Mouse (Mus musculus): Measurements from ENCODE around the gene Jam2. TPM values are rescaled to one million over a fixed set of nuclear protein-coding genes. Genes with fewer than 3 reads are reported as not detected.

Jam2 gene
- polyA plus RNA-seq, 1 experiment from 2014 or later, result 14.3 TPM

DNA sequence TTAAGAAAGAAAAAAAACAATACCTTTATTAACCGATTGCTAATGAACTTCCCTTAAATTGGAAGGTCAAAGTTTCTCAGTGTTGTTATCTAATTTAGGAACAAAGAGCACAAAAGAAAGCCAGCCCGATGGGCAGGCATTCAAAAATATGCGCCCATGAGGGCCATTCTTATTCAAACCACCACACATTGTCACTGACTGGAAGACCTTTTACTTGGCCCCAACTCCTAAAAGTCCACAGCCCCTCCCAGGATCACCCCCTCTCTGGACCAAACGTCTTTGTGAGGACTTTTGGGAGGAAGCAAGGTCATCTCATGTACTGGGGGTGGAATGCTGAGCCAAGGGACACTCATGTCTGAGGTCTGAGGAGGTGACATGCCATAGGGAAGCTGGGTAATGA lies 4.7 kb upstream of the Jam2 start:
- 57% methylated on average over 4 of the region's 4 CpGs for WGBS
- ATAC-seq (replicated peaks; ENCODE audit: insufficient number of reproducible peaks, low FRiP score, low TSS enrichment, low read depth), result no peak

DNA sequence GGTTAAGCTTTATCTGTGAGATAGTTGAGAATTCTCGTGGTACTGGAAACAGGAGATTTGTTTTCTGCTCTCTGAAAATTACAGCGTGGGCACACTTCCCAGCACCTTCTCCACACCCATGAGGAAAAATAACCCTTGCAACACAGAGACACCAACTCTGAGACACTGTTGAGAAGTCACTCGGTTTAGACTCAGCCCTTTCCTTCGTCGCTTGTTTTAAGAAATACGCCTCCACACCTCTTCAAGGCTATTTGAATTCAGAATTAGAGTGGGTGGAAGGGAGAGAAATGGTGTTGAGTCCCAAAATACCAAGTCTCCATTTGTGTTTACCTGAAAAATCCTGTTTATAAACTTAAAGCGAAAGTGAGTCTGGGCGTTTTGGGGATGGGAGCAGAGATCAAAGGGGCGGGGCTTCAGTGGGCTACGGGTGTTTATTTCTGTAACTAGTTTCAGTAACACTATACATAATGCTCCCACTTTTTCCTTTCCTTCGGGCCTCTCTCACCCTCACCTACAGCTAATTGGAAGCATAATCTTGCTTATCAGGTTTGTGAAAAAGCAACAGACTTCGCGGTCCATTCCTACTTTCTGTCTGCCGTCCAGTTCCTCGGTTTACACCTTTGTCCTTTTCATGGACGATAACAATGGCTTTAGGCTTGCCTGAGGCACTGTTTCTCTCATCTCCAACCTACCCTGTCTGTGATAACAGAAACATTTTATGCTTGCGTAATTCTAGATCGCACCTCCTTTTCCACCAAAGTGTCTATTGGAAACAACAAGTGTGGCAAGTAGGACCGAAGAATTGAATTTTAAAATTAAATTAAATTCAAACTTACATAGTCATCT lies 4.1 kb upstream of the Jam2 start:
- WGBS, result 87% methylated on average over 19 of the region's 19 CpGs
- Histone ChIP-seq H3K36me3 (replicated peaks; ENCODE audit: control insufficient read depth, insufficient read depth, low read depth, low read length) (no peaks in the 10 kb centered on the region), H3K27me3 (ENCODE audit: control insufficient read depth, insufficient read depth, low read length) (no peaks in the 10 kb centered on the region), H3K9ac (replicated peaks; ENCODE audit: low read length) (no peak overlapping the region), H3K4me2 (ENCODE audit: low read depth, low read length) (no peak overlapping the region), H3K4me1 (ENCODE audit: control insufficient read depth, insufficient read depth, low read length) (no peaks in the 10 kb centered on the region), H3K27ac (replicated peaks; ENCODE audit: low read depth, low read length) (no peak overlapping the region), H3K9me3 (replicated peaks; ENCODE audit: control insufficient read depth, low read length) (no peaks in the 10 kb centered on the region), H3K4me3 (ENCODE audit: low read depth, low read length) (no peak overlapping the region)
- ATAC-seq (replicated peaks; ENCODE audit: insufficient number of reproducible peaks, low FRiP score, low TSS enrichment, low read depth) (no peak), DNase-seq (ENCODE audit: low spot score) (no peak)

More for the DNA sequence above, 4.7 kb upstream of the Jam2 start:
- Histone ChIP-seq H3K36me3 (replicated peaks; ENCODE audit: control insufficient read depth, insufficient read depth, low read depth, low read length) (no peaks in the 10 kb centered on the region), H3K4me3 (ENCODE audit: low read depth, low read length) (no peak overlapping the region), H3K4me1 (ENCODE audit: control insufficient read depth, insufficient read depth, low read length) (no peaks in the 10 kb centered on the region), H3K27me3 (ENCODE audit: control insufficient read depth, insufficient read depth, low read length) (no peaks in the 10 kb centered on the region), H3K9me3 (replicated peaks; ENCODE audit: control insufficient read depth, low read length) (no peaks in the 10 kb centered on the region), H3K4me2 (ENCODE audit: low read depth, low read length) (no peak overlapping the region), H3K9ac (replicated peaks; ENCODE audit: low read length) (no peak overlapping the region), H3K27ac (replicated peaks; ENCODE audit: low read depth, low read length) (no peak overlapping the region)
- no peak for DNase-seq (ENCODE audit: low spot score)

- 85% methylated on average over 7 of the region's 7 CpGs for WGBS
- H3K4me3 ChIP-seq (ENCODE audit: low read depth, low read length), result no peak overlapping the region
- no peaks in the 10 kb centered on the region for H3K4me1 ChIP-seq (ENCODE audit: control insufficient read depth, insufficient read depth, low read length)
- no peaks in the 10 kb centered on the region for H3K36me3 ChIP-seq (replicated peaks; ENCODE audit: control insufficient read depth, insufficient read depth, low read depth, low read length)
- H3K27me3 ChIP-seq (ENCODE audit: control insufficient read depth, insufficient read depth, low read length), result no peaks in the 10 kb centered on the region
- no peak overlapping the region for H3K9ac ChIP-seq (replicated peaks; ENCODE audit: low read length)
- no peak for DNase-seq (ENCODE audit: low spot score)
- H3K9me3 ChIP-seq (replicated peaks; ENCODE audit: control insufficient read depth, low read length), result no peaks in the 10 kb centered on the region
- no peak overlapping the region for H3K4me2 ChIP-seq (ENCODE audit: low read depth, low read length)
- H3K27ac ChIP-seq (replicated peaks; ENCODE audit: low read depth, low read length), result no peak overlapping the region
- no peak for ATAC-seq (replicated peaks; ENCODE audit: insufficient number of reproducible peaks, low FRiP score, low TSS enrichment, low read depth)
Measured at GRCm38 (mm10) chr16:84770891-84771290, 3.0 kb upstream of the Jam2 start.

DNA sequence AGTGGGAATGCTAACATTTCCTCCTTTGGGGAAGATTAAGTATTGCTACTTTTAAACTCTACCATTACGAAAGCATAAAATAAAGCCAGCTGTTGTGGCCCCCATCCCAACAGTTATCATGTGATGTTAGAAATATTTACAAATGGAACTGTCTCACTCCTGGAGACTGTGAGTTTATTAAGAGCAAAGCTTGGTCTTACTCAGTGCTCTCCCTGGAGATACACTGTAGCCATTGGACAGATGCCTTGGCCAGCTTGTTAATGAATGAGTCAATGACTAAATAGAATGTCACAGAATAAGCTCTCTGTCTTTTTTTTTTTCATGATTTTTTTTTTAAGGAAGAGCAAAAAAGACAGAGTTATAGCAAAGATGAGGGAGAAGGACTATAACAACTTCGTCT lies 2.5 kb upstream of the Jam2 start:
- no peak overlapping the region for H3K4me3 ChIP-seq (ENCODE audit: low read depth, low read length)
- no peaks in the 10 kb centered on the region for H3K27me3 ChIP-seq (ENCODE audit: control insufficient read depth, insufficient read depth, low read length)
- no peaks in the 10 kb centered on the region for H3K36me3 ChIP-seq (replicated peaks; ENCODE audit: control insufficient read depth, insufficient read depth, low read depth, low read length)
- no peak overlapping the region for H3K4me2 ChIP-seq (ENCODE audit: low read depth, low read length)
- no peaks in the 10 kb centered on the region for H3K4me1 ChIP-seq (ENCODE audit: control insufficient read depth, insufficient read depth, low read length)
- H3K27ac ChIP-seq (replicated peaks; ENCODE audit: low read depth, low read length), result no peak overlapping the region
- no peak for ATAC-seq (replicated peaks; ENCODE audit: insufficient number of reproducible peaks, low FRiP score, low TSS enrichment, low read depth)
- 90% methylated on average over 2 of the region's 2 CpGs for WGBS
- DNase-seq (ENCODE audit: low spot score), result no peak
- H3K9ac ChIP-seq (replicated peaks; ENCODE audit: low read length), result no peak overlapping the region
- no peaks in the 10 kb centered on the region for H3K9me3 ChIP-seq (replicated peaks; ENCODE audit: control insufficient read depth, low read length)

GRCm38 (mm10) chr16:84772496-84773267 lies 1.2 kb upstream of the Jam2 start:
- no peak for ATAC-seq (replicated peaks; ENCODE audit: insufficient number of reproducible peaks, low FRiP score, low TSS enrichment, low read depth)
- no peaks in the 10 kb centered on the region for H3K27me3 ChIP-seq (ENCODE audit: control insufficient read depth, insufficient read depth, low read length)
- H3K4me1 ChIP-seq (ENCODE audit: control insufficient read depth, insufficient read depth, low read length), result no peaks in the 10 kb centered on the region
- H3K27ac ChIP-seq (replicated peaks; ENCODE audit: low read depth, low read length), result no peak overlapping the region
- H3K9me3 ChIP-seq (replicated peaks; ENCODE audit: control insufficient read depth, low read length), result no peaks in the 10 kb centered on the region
- peak; percentile 63 for DNase-seq (ENCODE audit: low spot score)
- 22% methylated on average over 8 of the region's 8 CpGs for WGBS
- no peak overlapping the region for H3K9ac ChIP-seq (replicated peaks; ENCODE audit: low read length)
- H3K4me2 ChIP-seq (ENCODE audit: low read depth, low read length), result no peak overlapping the region; the same call in 1 of the 2 replicates
- no peaks in the 10 kb centered on the region for H3K36me3 ChIP-seq (replicated peaks; ENCODE audit: control insufficient read depth, insufficient read depth, low read depth, low read length)
- H3K4me3 ChIP-seq (ENCODE audit: low read depth, low read length), result no peak overlapping the region

- DNase-seq (ENCODE audit: low spot score) (peak; percentile 7), ATAC-seq (replicated peaks; ENCODE audit: insufficient number of reproducible peaks, low FRiP score, low TSS enrichment, low read depth) (peak; percentile 18; the same call in 1 of the 2 replicates)
- WGBS, result under 1% methylated on average over 15 of the region's 15 CpGs
- Histone ChIP-seq H3K4me1 (ENCODE audit: control insufficient read depth, insufficient read depth, low read length) (no peaks in the 10 kb centered on the region), H3K4me3 (ENCODE audit: low read depth, low read length) (peak overlapping the region; percentile 46), H3K9ac (replicated peaks; ENCODE audit: low read length) (peak overlapping the region; percentile 74), H3K27ac (replicated peaks; ENCODE audit: low read depth, low read length) (peak overlapping the region; percentile 65; the same call in 1 of the 2 replicates), H3K4me2 (ENCODE audit: low read depth, low read length) (peak overlapping the region; percentile 99), H3K36me3 (replicated peaks; ENCODE audit: control insufficient read depth, insufficient read depth, low read depth, low read length) (no peaks in the 10 kb centered on the region), H3K9me3 (replicated peaks; ENCODE audit: control insufficient read depth, low read length) (no peaks in the 10 kb centered on the region), H3K27me3 (ENCODE audit: control insufficient read depth, insufficient read depth, low read length) (no peaks in the 10 kb centered on the region)
Measured at GRCm38 (mm10) chr16:84773268-84773861, 558 bp upstream of the Jam2 start.

DNA sequence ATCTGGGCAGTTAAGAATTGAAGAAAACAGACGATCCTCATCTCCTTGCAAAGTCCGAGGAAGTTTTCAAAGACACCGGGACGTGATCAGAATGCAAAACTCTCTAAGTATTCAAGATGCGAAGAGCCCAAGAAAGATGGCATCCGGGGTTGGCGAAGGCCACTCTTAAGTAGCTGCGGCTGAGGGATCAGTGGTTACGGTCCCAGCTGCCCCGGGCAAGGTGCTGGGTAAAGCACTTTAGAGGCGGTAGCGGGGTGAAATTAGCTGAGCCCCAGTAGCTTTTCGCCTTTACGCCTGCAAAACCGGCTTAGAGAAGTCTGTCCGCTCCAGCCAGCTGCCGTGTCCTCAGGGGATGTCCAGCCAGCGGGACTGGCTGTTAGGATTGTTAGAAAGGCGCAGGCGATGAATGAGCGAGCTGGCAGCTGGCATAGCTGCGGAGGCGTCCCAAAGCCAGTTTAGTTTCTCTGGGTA lies 873 bp downstream of the Jam2 start:
- Histone ChIP-seq H3K27ac (replicated peaks; ENCODE audit: low read depth, low read length) (peak overlapping the region; percentile 65), H3K9ac (replicated peaks; ENCODE audit: low read length) (peak overlapping the region; percentile 74), H3K4me1 (ENCODE audit: control insufficient read depth, insufficient read depth, low read length) (no peaks in the 10 kb centered on the region), H3K4me3 (ENCODE audit: low read depth, low read length) (peak overlapping the region; percentile 46), H3K9me3 (replicated peaks; ENCODE audit: control insufficient read depth, low read length) (no peaks in the 10 kb centered on the region), H3K4me2 (ENCODE audit: low read depth, low read length) (peak overlapping the region; percentile 99), H3K36me3 (replicated peaks; ENCODE audit: control insufficient read depth, insufficient read depth, low read depth, low read length) (no peaks in the 10 kb centered on the region), H3K27me3 (ENCODE audit: control insufficient read depth, insufficient read depth, low read length) (no peaks in the 10 kb centered on the region)
- WGBS, result under 1% methylated on average over 23 of the region's 23 CpGs
- peak; percentile 68 for DNase-seq (ENCODE audit: low spot score)
- ATAC-seq (replicated peaks; ENCODE audit: insufficient number of reproducible peaks, low FRiP score, low TSS enrichment, low read depth), result no peak
